Mouse (Mus musculus): Measurements from ENCODE around the gene Rnf216.

GRCm38 (mm10) chr5:143122125-143122524, 9.3 kb upstream of the Rnf216 start:
- TF ChIP-seq CTCF (IDR thresholded peaks at IDR 0.05; ENCODE audit: borderline replicate concordance, control insufficient read depth, extremely low read depth, insufficient read depth, low read length, poor library complexity) (no peak), POLR2A (IDR thresholded peaks at IDR 0.05; ENCODE audit: control insufficient read depth, extremely low read depth, insufficient read depth, low read length, poor library complexity) (no peak)
